Mouse (Mus musculus) hindbrain, embryonic 11.5 days (tissue): ENCODE data around the gene Sema5b. TPM values are rescaled to one million over a fixed set of nuclear protein-coding genes. Genes with fewer than 3 reads are reported as not detected.

Experiments
- ATAC-seq: fragments of 200-750 bp; cut with Nextera tagmentation; 2 replicates; pipeline ENCODE4 v1.8.0; 2017; ENCODE audit warnings: mild to moderate bottlenecking, moderate TSS enrichment, moderate library complexity; ENCODE audit not compliant: low FRiP score
- DNase-seq: peaks from one replicate; pipeline ENCODE4 v3.0.0-alpha.2; 2015; ENCODE audit warnings: low spot score
- H3K27ac ChIP-seq: fragments of 300-500 bp; sonication (generic); 2 replicates; pipeline ENCODE4 v1.5.1; 2014; ENCODE audit warnings: mild to moderate bottlenecking, low read depth, low read length
- H3K27me3 ChIP-seq: fragments of 300-500 bp; sonication (generic); 2 replicates; pipeline ENCODE4 v1.6.1; 2014; ENCODE audit warnings: mild to moderate bottlenecking, low read length, moderate library complexity, mixed read lengths; ENCODE audit not compliant: control insufficient read depth, insufficient read depth
- H3K36me3 ChIP-seq: fragments of 300-500 bp; sonication (generic); 2 replicates; pipeline ENCODE4 v1.6.1; 2014; ENCODE audit warnings: mild to moderate bottlenecking, low read length, moderate library complexity, mixed read lengths; ENCODE audit not compliant: control insufficient read depth, insufficient read depth
- H3K4me1 ChIP-seq: fragments of 300-500 bp; sonication (generic); replicated peaks from 2 replicates; pipeline ENCODE4 v1.6.1; 2014; ENCODE audit warnings: low read length, mixed read lengths; ENCODE audit not compliant: control insufficient read depth, insufficient read depth
- H3K4me2 ChIP-seq: fragments of 300-500 bp; sonication (generic); replicated peaks from 2 replicates; pipeline ENCODE4 v1.6.1; 2014; ENCODE audit warnings: mild to moderate bottlenecking, low read depth, low read length
- H3K4me3 ChIP-seq: fragments of 300-500 bp; sonication (generic); 2 replicates; pipeline ENCODE4 v1.5.1; 2014; ENCODE audit warnings: low read depth, low read length
- H3K9ac ChIP-seq: fragments of 300-500 bp; sonication (generic); 2 replicates; pipeline ENCODE4 v1.6.1; 2014; ENCODE audit warnings: low read depth, low read length
- H3K9me3 ChIP-seq: fragments of 300-500 bp; sonication (generic); 2 replicates; pipeline ENCODE4 v1.6.1; 2016; ENCODE audit warnings: low read length; ENCODE audit not compliant: control insufficient read depth
- WGBS: fragments of 180-500 bp; shearing (Covaris S2); extraction: QIAGEN DNeasy Blood & Tissue Kit; methylation state at CpG from one replicate; pipeline ENCODE4 v1.1.7; 2014; 5-methylcytosine and 5-hydroxymethylcytosine counted together
- polyA plus RNA-seq: library from polyadenylated mRNA; unstranded; fragments of >200 nt; fragmentation: Nextera tagmentation; extraction: Ambion mirVana; gene quantifications from 2 replicates; pipeline ENCODE4 v1.2.1, GENCODE M21; 2014

Sema5b gene
- polyA plus RNA-seq, 1 experiment from 2014 or later: 30.1 TPM

DNA sequence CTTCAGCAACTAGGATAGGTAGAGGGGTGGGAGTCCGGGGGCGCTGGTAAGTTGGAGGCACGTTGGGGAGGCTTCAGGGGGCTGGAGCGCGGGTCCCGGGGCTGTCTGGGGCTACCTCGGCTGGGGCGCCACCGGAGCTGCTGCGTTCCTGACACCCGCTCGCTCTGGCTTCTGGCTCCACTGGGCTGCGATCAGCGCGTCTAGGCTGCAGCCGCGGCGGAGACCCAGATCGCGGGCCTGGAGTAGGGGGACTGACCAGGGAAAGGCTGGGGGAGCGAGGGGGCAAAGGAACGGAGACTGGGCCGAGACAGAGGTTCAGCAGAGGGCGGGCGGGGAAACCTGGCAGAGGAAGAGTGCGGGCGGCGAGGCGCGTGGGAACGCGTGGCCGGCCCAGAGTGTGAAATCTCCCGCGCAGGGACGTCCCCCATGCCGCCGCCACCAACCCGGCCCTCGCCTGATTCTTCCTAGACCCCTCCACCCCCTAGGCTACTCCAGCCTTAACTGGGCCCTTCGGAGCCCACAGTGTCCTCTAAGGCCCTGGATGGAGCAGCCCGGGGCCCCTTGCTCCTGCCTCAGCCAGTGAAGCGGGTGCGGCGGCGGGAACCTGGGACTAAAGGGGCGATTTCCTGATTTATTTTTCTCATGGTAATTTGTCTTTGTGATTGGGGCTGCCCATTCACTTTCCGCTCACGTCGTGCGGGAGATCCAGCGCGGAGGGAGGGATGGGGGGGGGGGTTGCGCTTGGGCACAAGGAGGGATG is 896 bp downstream of the Sema5b start:
- under 1% methylated on average over 53 of the region's 54 CpGs for WGBS
- Histone ChIP-seq H3K36me3 (no peaks in the 10 kb centered on the region), H3K27me3 (peaks cover 3% of the 10 kb centered on the region; the same call in 1 of the 2 replicates), H3K9me3 (no peaks in the 10 kb centered on the region), H3K27ac (peak overlapping the region; percentile 88), H3K9ac (peak overlapping the region; percentile 93), H3K4me2 (peak overlapping the region; percentile 75), H3K4me3 (peak overlapping the region; percentile 87), H3K4me1 (no peaks in the 10 kb centered on the region; the same call in 1 of the 2 replicates)
- DNase-seq: peak; percentile 77
- peak; percentile 69 for ATAC-seq

DNA sequence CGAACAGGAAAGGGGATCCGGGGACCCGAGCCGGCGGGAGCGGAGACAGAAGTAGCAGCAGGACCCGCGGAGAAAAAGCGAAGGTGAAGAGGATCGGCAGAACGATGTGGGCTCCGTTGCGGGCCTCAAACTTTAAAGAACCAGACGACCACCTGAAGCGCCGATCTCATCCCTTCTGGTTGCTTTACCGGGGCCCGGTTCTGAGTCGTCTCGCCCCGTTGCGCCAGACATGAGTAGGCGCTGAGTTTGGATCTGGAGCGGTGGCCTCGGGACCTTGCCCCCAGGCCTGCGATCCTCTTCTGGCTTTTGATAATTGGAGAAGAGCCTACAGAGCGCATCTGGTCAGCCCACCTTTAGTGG is 1.5 kb downstream of the Sema5b start:
- Histone ChIP-seq H3K9ac (peak overlapping the region; percentile 93), H3K4me2 (peak overlapping the region; percentile 75), H3K36me3 (no peaks in the 10 kb centered on the region), H3K27ac (no peak overlapping the region; the same call in 1 of the 2 replicates), H3K4me3 (peak overlapping the region; percentile 87), H3K27me3 (peaks cover 3% of the 10 kb centered on the region; the same call in 1 of the 2 replicates), H3K9me3 (no peaks in the 10 kb centered on the region), H3K4me1 (no peaks in the 10 kb centered on the region; the same call in 1 of the 2 replicates)
- ATAC-seq (no peak), DNase-seq (no peak)
- WGBS: 0% methylated on average over 26 of the region's 27 CpGs

DNA sequence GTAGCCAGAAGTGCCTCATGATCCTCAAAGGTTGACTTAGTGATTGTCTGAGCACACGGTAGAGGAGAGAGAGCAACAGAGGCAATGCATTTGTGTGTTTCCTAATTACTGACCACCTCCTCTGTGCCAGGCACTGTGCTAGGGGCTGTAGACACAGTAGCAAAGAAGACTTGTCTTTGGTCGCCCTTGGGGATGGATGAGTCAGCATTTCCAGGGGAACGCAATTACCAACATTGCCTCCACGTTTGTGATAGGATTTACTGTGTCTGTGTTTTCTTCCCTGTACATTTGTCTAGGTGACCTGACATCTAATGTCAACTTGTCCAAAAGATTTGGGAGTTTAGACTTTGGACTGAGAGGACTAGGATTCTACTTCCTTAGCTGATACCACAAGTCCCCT is 4.8 kb downstream of the Sema5b start:
- no peaks in the 10 kb centered on the region for H3K36me3 ChIP-seq
- 90% methylated on average over 4 of the region's 4 CpGs for WGBS
- no peak overlapping the region for H3K9ac ChIP-seq
- no peak overlapping the region for H3K4me3 ChIP-seq
- ATAC-seq: no peak
- no peak overlapping the region for H3K4me2 ChIP-seq
- no peak for DNase-seq
- no peaks in the 10 kb centered on the region for H3K27me3 ChIP-seq
- no peak overlapping the region for H3K27ac ChIP-seq
- H3K4me1 ChIP-seq: no peaks in the 10 kb centered on the region; the same call in 1 of the 2 replicates
- no peaks in the 10 kb centered on the region for H3K9me3 ChIP-seq

DNA sequence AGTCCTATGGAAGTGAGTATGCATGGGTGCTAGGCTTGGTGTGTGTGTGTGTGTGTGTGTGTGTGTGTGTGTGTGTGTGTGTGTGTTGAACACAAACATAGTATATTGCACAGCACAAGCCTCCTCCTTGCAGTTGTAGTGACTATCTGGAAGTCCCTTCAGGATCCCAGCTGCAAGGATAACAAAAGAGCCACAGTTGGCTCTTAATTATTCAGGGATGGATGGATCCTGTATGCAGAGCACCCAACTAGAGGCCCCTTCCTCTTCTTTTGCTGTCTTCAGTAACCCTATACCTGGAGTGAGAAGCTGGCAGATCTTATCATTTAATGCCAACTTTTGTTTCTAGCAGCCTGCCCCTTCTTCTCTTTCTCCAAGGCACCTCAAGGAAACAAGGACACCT is 7.0 kb downstream of the Sema5b start:
- H3K27ac ChIP-seq: no peak overlapping the region
- H3K27me3 ChIP-seq: no peaks in the 10 kb centered on the region
- H3K9me3 ChIP-seq: no peaks in the 10 kb centered on the region
- H3K9ac ChIP-seq: no peak overlapping the region
- ATAC-seq: no peak
- H3K4me1 ChIP-seq: no peaks in the 10 kb centered on the region; the same call in 1 of the 2 replicates
- no peaks in the 10 kb centered on the region for H3K36me3 ChIP-seq
- no peak for DNase-seq
- no peak overlapping the region for H3K4me3 ChIP-seq
- no peak overlapping the region for H3K4me2 ChIP-seq

DNA sequence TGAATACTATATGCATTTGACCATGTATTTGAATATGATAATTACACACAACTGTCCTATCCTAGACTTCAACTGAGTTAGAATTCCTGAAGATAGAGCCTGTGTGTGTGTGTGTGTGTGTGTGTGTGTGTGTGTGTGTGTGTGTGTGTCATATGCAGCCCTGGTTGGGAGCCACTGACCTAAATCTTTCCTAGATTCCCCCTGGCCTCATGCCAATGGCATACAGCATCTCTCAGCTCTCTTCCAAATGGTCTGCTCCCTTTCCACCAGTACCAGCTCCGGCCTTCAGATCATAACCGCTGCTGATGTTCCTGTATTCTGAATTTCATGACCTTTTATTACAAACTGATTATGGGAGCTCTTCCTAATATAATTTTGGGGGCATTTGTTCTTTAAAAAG is 8.4 kb downstream of the Sema5b start:
- WGBS: 94% methylated on average over 2 of the region's 2 CpGs
- H3K4me1 ChIP-seq: no peaks in the 10 kb centered on the region
- no peaks in the 10 kb centered on the region for H3K9me3 ChIP-seq
- H3K9ac ChIP-seq: no peak overlapping the region
- no peak overlapping the region for H3K27ac ChIP-seq
- no peaks in the 10 kb centered on the region for H3K36me3 ChIP-seq
- ATAC-seq (no peak), DNase-seq (no peak)
- H3K4me3 ChIP-seq: no peak overlapping the region
- H3K4me2 ChIP-seq: no peak overlapping the region
- H3K27me3 ChIP-seq: no peaks in the 10 kb centered on the region

DNA sequence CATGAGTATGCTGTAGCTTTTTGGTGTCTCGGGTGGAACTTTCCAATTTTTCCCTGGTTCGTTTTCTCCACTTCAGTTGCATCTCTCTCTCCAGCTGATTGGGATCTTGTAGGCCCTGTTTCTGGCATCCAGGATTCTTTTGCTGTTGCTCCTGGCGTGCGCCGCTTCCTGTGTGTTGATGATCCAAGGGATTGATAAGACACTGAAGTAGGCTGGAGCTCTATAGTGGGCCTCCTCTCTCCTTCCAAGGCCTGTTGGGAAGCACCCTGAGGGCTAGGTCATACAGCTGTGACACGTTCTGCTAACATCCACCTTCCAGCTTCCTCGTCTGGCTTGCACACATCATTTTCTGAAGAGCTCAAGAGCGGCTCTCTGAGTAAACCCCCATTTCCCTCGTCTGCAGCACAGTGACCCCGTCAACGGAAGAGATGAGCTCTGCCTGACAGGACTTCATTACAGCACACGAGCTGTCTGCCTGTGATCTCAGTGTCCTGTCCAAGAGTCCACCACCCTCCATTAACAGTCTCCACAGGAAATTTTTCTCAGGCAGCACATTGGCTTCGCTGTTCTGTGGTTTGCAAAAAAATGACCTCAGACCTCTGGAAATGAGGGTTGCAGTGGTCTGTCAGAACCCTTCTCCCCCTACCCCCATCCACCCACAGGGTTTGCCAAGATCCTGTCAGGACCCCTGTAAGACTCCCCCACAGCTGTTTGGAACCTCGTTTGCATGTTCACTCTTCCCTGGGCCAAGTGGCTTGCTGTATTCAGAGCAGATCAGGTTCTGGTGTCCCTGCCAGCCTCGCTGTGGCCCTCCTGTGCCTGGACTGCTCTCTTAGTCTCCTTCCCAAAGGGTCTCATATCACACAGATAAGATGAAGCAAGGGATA is 14.9 kb downstream of the Sema5b start:
- no peak for ATAC-seq
- Histone ChIP-seq H3K27ac (no peak overlapping the region), H3K4me1 (no peaks in the 10 kb centered on the region), H3K36me3 (no peaks in the 10 kb centered on the region), H3K4me2 (no peak overlapping the region), H3K9me3 (no peaks in the 10 kb centered on the region), H3K9ac (no peak overlapping the region), H3K27me3 (no peaks in the 10 kb centered on the region), H3K4me3 (no peak overlapping the region)
- 77% methylated on average over 15 of the region's 15 CpGs for WGBS
- DNase-seq: no peak

DNA sequence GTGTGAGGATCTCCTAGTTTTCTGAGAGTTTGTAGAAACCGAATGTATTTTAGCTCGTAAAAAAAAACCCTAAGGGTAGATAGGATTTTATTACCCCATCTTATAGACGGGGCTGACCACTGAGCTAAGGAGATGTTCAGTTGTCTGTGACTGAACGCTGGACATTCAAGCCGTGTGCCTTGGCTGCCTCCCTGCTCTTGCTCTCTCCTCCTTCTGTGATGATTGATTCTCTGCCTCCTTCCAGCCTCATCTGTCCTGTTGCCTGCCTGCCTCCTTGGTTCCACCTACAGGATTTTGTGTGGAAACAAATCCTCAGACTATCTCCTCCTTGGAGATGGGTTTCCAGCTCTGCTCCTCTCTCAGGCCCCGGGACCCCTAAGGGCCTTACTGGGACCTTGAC is 16.1 kb downstream of the Sema5b start:
- Histone ChIP-seq H3K27ac (no peak overlapping the region), H3K36me3 (no peaks in the 10 kb centered on the region), H3K4me1 (no peaks in the 10 kb centered on the region), H3K4me2 (no peak overlapping the region), H3K27me3 (no peaks in the 10 kb centered on the region), H3K9ac (no peak overlapping the region), H3K4me3 (no peak overlapping the region), H3K9me3 (no peaks in the 10 kb centered on the region)
- ATAC-seq: no peak
- no peak for DNase-seq
- WGBS: 82% methylated on average over 6 of the region's 6 CpGs

DNA sequence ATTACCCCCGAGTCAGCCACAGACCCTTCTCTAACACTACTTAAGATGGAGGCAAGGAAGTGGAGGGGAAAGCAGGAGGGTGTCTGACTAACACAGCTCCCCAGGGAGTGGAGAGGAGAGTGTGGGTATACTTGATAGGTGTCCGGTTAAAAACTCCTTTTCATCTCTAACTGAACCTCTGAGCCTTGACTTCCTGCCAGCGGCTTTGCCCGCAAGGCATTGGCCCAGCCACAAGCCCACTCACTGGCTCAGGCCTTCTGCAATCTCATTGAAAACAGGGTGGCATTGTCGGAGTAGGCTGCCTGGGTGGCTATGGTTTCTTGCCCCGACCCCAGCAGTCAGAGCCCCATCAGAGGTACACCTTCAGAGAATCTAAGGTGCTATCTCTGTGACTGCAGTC is 20.6 kb downstream of the Sema5b start:
- Histone ChIP-seq H3K27ac (no peak overlapping the region), H3K9me3 (no peaks in the 10 kb centered on the region), H3K4me1 (no peaks in the 10 kb centered on the region), H3K27me3 (no peaks in the 10 kb centered on the region), H3K9ac (no peak overlapping the region), H3K4me2 (no peak overlapping the region), H3K36me3 (no peaks in the 10 kb centered on the region), H3K4me3 (no peak overlapping the region)
- no peak for ATAC-seq
- no peak for DNase-seq
- WGBS: 79% methylated on average over 6 of the region's 6 CpGs
